Mouse (Mus musculus) kidney, adult 18-20 months (tissue): ENCODE results near the gene Tcaf2.

Experiments used
- DNase-seq: peaks from one replicate; pipeline ENCODE4 v3.0.0; 2021

The Tcaf2 gene

DNA sequence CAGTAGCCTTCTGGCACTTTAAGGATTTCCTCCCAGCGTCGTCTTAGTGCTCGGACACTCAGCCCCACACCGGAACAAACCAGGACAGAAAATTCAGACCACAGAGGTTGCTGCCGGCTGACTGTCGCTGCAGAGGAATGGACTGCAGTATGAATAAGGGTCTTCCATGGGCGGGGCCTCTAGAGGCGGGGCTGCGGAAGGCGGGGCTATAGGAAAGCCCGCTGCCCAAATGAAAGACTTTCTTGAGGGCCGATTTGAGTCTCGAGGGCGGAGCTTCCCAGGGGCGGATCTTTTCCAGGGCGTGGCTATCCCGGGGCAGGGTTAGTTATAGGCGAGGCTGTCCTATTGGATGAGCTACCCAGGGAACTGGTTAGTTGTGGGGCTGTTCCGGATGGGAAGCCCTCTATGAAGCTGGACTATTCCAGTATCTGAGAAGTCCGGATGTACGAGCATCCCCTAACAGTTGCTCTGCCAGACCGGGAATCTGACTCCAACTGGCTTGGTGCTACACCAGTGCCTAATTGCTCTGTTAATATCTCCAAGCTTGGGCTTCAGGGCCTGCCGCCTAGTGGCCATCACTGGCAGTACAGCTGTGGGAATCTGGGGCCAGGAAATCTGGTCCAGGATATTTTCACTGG is at the start of gene Tcaf2:
TSS of gene Tcaf2 (minus strand) at position 343 of the 638 bp plus-strand sequence.
- DNase-seq: peak; percentile 92

DNA sequence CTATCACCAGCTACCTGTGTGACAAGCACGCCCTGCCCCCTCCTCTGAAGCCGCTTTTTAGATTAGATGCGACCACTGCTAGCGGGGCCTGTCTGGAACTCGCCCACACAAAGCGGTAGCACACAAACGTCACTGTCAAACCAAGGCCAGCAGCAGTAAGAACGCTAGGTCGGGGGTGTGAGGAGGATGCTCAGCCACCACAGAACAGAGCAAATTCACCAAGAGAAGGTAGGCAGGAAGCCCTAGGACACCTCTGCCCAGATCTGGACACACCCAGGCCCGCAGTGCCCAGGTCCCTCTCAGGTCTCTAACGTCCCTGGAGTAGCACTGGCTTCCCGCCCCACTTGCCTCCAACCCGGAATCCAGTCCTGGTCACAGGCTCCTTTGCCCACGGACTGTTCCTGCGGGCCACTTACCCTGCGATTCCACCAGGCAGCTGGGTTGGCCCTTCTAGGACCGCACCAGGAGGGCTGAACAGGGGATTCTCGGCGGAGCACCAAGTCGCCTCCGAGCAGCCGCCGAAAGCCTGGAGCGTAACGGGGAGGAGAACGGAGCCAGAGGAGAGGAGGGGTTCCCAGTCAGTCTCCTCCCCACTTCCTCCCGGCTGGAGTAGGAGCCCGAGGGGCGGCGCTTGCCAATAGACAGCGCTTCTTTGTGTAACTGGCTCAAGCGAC is 47.6 kb upstream of the Tcaf2 start:
- DNase-seq: peak; percentile 81

- DNase-seq: peak; percentile 82
These were observed 47.1 kb upstream of the Tcaf2 start for GRCm38 (mm10) chr6:42692154-42692516.

DNA sequence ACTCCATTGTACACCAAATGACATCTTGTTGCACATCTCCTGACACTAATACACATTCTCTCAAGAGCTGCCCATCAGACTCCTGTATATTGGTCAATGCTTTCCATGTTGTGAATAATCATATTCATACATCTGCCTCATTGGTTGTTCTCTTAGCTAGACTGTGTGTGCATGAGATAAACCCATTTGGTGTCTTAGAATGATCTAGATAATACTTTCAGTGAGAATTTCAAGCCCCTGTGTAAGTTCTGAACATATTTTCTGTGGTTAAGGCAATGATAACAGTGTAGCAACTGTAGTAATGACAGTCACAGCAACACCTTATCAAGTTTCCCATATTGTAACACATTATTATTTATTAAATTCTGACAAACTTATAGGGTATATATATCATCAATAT is 44.7 kb upstream of the Tcaf2 start:
- DNase-seq: no peak

GRCm38 (mm10) chr6:42687907-42688306 is 42.9 kb upstream of the Tcaf2 start:
- no peak for DNase-seq

- DNase-seq: no peak
These were observed 35.0 kb upstream of the Tcaf2 start for GRCm38 (mm10) chr6:42680077-42680476.

GRCm38 (mm10) chr6:42676011-42676410 is 31.0 kb upstream of the Tcaf2 start:
- no peak for DNase-seq

GRCm38 (mm10) chr6:42671767-42672166 is 26.7 kb upstream of the Tcaf2 start:
- no peak for DNase-seq

DNA sequence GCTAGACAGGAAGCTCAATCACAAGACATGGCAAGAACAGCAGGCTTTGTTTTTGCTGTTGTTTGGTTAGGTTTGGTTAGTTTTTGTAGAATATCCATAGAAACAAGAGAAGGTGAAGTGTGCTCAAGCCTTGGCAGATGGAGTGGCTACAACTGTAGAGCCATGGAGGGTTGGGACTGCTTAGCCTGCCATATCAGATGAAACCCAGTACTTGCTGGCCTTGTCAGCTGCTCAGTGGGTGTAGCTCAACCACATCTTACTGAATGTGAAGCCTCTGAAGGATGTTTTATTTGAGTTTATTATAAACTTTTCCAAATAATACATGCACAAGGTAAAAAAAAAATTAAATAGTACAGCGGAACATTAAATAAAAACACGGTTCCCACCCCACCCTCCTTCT is 22.7 kb upstream of the Tcaf2 start:
- no peak for DNase-seq

DNA sequence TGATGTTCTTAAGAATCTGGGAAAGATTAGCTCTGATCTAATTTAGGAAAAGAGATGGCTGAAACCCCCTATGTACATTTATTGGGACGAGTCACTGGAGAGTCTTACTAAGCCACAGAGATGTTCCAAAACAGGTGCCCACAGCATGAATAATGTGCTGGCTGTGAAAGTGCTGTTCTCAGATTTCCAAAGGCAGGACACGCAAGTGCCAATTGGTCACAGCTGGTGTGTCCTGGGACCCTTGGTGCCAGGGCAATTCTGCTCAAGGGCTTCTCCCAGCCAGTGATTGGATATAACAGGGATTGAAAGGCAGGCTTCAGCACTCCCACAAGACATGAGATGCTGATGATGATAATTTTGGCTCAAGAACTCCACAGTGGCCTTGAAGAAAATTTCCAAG is 16.7 kb upstream of the Tcaf2 start:
- no peak for DNase-seq

DNA sequence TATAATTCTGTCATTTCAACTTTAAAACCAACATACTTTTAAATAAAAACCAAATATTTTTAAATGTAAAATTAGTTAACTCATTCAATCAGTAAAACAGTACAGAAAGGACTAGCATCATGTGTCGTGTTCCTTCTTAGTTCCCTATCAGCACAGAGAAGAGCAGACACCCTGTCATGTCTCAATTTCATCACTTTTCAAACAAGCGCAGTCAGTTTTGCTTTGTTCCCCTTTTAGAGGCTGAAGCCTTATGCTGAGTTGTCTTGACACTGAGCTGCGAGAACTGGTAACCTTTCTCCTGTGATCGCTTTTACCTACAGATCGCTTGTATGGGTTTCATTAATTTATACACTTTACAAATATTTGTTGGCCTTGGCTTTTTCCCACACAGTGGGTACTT is 10.7 kb downstream of the Tcaf2 start:
- DNase-seq: no peak

DNA sequence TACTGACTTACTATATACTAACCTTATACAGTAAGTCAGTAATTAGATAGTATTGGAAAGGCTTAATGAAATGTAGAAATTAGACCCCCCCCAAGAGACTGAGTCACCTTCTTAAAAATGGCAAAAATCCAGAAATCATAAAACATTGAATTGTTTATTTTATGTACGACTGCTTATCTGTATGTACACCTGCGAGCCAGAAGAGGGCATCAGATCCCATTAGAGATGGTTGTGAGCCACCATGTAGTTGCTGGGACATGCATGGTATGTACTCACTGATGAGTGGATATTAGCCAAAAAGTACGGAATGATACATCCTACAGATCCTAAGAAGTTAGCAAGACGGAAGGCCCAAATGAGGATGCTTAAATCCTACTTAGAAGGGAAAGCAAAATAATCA is 13.7 kb downstream of the Tcaf2 start:
- no peak for DNase-seq

- DNase-seq: no peak
These were observed 28.1 kb downstream of the Tcaf2 start for GRCm38 (mm10) chr6:42616904-42617303.

GRCm38 (mm10) chr6:42612218-42612617 is 32.8 kb downstream of the Tcaf2 start:
- DNase-seq: no peak

- DNase-seq: no peak
These were observed 34.0 kb downstream of the Tcaf2 start for GRCm38 (mm10) chr6:42610954-42611522.

DNA sequence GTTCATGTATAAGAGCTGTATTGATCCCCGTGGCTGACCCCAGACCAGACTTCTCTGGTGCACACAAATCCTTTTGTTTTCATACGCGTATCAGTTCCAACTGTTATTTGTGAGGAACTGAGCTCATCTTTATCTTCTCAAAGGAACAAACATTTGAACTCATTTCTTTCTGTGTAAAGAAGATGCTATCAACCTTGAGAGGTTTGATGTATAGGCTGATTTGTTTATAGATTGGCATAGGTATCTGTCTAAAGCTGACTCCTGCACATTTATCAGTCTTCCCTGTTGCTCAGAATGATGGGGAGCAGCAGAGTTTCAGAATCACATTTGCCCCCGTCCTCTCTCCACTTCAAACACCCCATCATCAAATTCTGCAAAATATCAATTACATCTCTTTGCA is 47.5 kb downstream of the Tcaf2 start, which contains the start of gene Tcaf3:
TSS of gene Tcaf3 (minus strand) at position 101 of the 400 bp plus-strand sequence.
- no peak for DNase-seq

- no peak for DNase-seq
These were observed 51.7 kb downstream of the Tcaf2 start for GRCm38 (mm10) chr6:42593138-42593882.

DNA sequence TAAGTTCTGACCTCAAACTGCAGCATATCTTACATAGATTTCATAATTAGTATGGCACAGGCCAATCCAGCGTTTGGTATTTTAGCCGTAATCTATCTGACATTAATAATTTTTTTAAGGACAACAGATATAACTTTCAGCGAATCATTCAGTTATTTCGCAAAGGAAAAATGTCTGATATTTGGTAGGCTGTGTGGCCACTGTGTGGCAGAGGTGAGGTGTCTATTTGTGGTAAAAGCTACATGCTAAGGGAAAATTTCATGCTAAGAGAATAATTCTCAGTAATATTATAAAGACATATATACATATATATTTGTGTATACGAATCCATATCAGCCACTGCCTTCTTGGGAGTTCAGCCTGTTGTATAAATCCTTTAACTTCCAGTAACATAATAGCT is 58.5 kb downstream of the Tcaf2 start:
- DNase-seq: no peak

- peak; percentile 64 for DNase-seq
These were observed 61.6 kb downstream of the Tcaf2 start for GRCm38 (mm10) chr6:42583488-42583872.

- no peak for DNase-seq
These were observed 62.1 kb downstream of the Tcaf2 start for GRCm38 (mm10) chr6:42582741-42583487.

DNA sequence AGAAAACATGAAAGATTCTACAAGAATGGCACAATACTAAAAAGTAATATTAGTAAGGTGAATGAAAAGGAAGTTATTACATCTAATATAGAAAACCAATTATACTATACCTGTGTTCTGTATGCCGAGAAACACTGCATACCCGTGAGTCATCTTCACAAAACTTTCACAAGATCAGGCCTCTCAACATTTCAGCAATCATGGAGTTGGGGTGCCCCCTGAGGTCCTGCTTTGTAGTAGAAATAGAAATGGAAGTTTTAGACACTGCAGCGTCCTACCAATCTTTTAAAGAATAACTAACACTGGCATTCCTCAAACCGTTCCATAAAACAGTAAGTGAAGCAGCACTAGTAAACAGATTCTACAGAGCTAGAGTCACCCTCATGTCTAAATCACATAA is 66.4 kb downstream of the Tcaf2 start:
- no peak for DNase-seq

- DNase-seq: no peak
These were observed 67.6 kb downstream of the Tcaf2 start for GRCm38 (mm10) chr6:42577433-42577832.
